34 mouse cellular contexts compared by ENCODE assay signal in genomic region chr6:54258462-54258861, GRCm38 (mm10).
"Had no signal": no experiment of that assay in that cellular context is flagged by ENCODE, and none has a peak within 500 bp of the region (broad histone marks: within the 10 kb centered on the region; RNA-seq: fewer than 3 reads in every experiment).

No protein-coding gene starts in this region.

- H3K4me3 ChIP-seq: heart, embryonic 10.5 days; heart, embryonic 12.5 days; heart, embryonic 13.5 days; heart, embryonic 15.5 days; hindbrain, embryonic 12.5 days; hindbrain, embryonic 13.5 days; hindbrain, embryonic 15.5 days; intestine, embryonic 15.5 days; kidney, embryonic 15.5 days; layer of hippocampus, adult 2 months; left cerebral cortex, adult 2 months had no signal

- H3K27me3 ChIP-seq: heart, embryonic 12.5 days; heart, embryonic 13.5 days; heart, embryonic 15.5 days; hindbrain, embryonic 12.5 days; hindbrain, embryonic 13.5 days; hindbrain, embryonic 15.5 days; intestine, embryonic 15.5 days; kidney, embryonic 15.5 days had no signal

- H3K27ac ChIP-seq: heart, embryonic 10.5 days; heart, embryonic 13.5 days; heart, embryonic 15.5 days; hindbrain, embryonic 12.5 days; hindbrain, embryonic 13.5 days; hindbrain, embryonic 14.5 days; hindbrain, embryonic 15.5 days; hindbrain, postnatal 0 days; intestine, embryonic 15.5 days; kidney, embryonic 15.5 days; kidney, postnatal 0 days; layer of hippocampus, adult 2 months; left cerebral cortex, adult 2 months had no signal

- H3K4me2 ChIP-seq: heart, embryonic 11.5 days; heart, embryonic 12.5 days; heart, embryonic 13.5 days; heart, embryonic 15.5 days; hindbrain, embryonic 12.5 days; hindbrain, embryonic 13.5 days; hindbrain, embryonic 14.5 days; hindbrain, embryonic 15.5 days; intestine, embryonic 15.5 days; kidney, embryonic 15.5 days had no signal

- DNase-seq: heart, postnatal 10 days; heart, postnatal 14 days; heart, postnatal 36 days; heart, postnatal 4 days; kidney, adult 11 months; kidney, adult 18-20 months; kidney, adult 2 months; kidney, adult 8-10 months; kidney, adult 9 months; kidney, postnatal 10 days; kidney, postnatal 14 days; kidney, postnatal 25 days; kidney, postnatal 36 days; kidney, postnatal 4 days; layer of hippocampus, adult 9-11 months; layer of hippocampus, postnatal 36 days had no signal

- H3K9ac ChIP-seq: heart, embryonic 12.5 days; heart, embryonic 13.5 days; heart, embryonic 15.5 days; hindbrain, embryonic 12.5 days; hindbrain, embryonic 13.5 days; hindbrain, embryonic 14.5 days; hindbrain, embryonic 15.5 days; intestine, embryonic 15.5 days; kidney, embryonic 15.5 days had no signal

- ATAC-seq: hindbrain, postnatal 0 days; inflammation-experienced regulatory T-cells, adult 6 months; intestine, embryonic 15.5 days; intestine, embryonic 16.5 days; intestine, postnatal 0 days had no signal

- H3K9me3 ChIP-seq: heart, embryonic 10.5 days; heart, embryonic 12.5 days; heart, embryonic 13.5 days; heart, embryonic 15.5 days; hindbrain, embryonic 12.5 days; hindbrain, embryonic 13.5 days; hindbrain, embryonic 15.5 days; intestine, embryonic 15.5 days; kidney, embryonic 15.5 days had no signal

- H3K36me3 ChIP-seq: heart, embryonic 10.5 days; heart, embryonic 12.5 days; heart, embryonic 13.5 days; heart, embryonic 15.5 days; hindbrain, embryonic 12.5 days; hindbrain, embryonic 13.5 days; hindbrain, embryonic 15.5 days; intestine, embryonic 15.5 days; kidney, embryonic 15.5 days had no signal
